Mouse (Mus musculus) liver, embryonic 14.5 days (tissue): ENCODE measurements around the gene Tjp2.

Experiments used
- CTCF ChIP-seq: IDR thresholded peaks from 2 replicates; pipeline ENCODE4 v1.5.1; 2016; ENCODE audit warnings: antibody characterized with exemption, low read depth, control low read depth
- EP300 ChIP-seq: IDR thresholded peaks from 2 replicates; pipeline ENCODE4 v1.6.1; 2016; ENCODE audit warnings: antibody characterized with exemption, low read depth

GRCm38 (mm10) chr19:24258368-24258767 lies 33.5 kb upstream of the Tjp2 start:
- TF ChIP-seq EP300 (no peak), CTCF (no peak)
